Mouse (Mus musculus) gastrocnemius, postnatal 25 days (tissue): ENCODE measurements around the gene Etv2. TPM values are rescaled to one million over a fixed set of nuclear protein-coding genes. Genes with fewer than 3 reads are reported as not detected.
A peak's percentile ranks its signal among the peaks of the same experiment; 100 is the strongest.

ENCODE experiments used
- DNase-seq: peaks from one replicate; pipeline ENCODE4 v3.0.0; 2022
- total RNA-seq, 2 experiments: library from RNA; stranded (reverse); gene quantifications; 1 replicate in 1 of 2; 2 replicates in 1 of 2; pipeline ENCODE4 v1.2.3; 2021

Etv2 gene
- total RNA-seq, 2 experiments from 2014 or later: not detected

- peak; percentile 32 for DNase-seq
Measured at GRCm38 (mm10) chr7:30613529-30614112, 22.0 kb downstream of the Etv2 start.

GRCm38 (mm10) chr7:30612654-30613402 is 22.8 kb downstream of the Etv2 start, which contains the start of gene Upk1a:
Gene Upk1a (minus strand): TSS chr7:30612847.
- DNase-seq: no peak

GRCm38 (mm10) chr7:30610043-30610442 is 25.6 kb downstream of the Etv2 start:
- no peak for DNase-seq

GRCm38 (mm10) chr7:30608476-30608875 is 27.2 kb downstream of the Etv2 start:
- no peak for DNase-seq

- no peak for DNase-seq
Measured at GRCm38 (mm10) chr7:30607706-30608309, 27.8 kb downstream of the Etv2 start.

GRCm38 (mm10) chr7:30604944-30605343 is 30.7 kb downstream of the Etv2 start:
- DNase-seq: no peak

GRCm38 (mm10) chr7:30604424-30604823 is 31.2 kb downstream of the Etv2 start:
- no peak for DNase-seq

DNA sequence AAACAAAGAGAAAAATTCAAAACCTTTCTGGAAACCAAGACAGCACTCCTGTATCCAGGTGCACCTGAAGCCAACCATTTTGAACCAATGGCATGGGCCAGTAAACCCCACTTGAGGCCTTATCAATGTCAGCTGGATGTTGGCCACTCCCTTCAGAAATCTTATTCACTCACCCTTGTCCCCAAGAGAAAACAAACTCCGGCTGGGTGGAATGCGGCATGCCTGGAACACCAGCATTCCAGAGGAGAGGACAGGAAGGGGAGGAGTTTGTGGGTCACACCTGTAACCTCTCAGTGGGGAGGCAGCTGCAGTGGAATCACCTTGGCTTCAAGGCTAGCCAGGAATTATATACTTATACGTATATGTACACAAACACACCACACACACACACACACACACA is 33.1 kb downstream of the Etv2 start:
- DNase-seq: no peak

GRCm38 (mm10) chr7:30600651-30601050 is 35.0 kb downstream of the Etv2 start:
- DNase-seq: no peak

- peak; percentile 81 for DNase-seq
Measured at GRCm38 (mm10) chr7:30599933-30600353, 35.7 kb downstream of the Etv2 start.

DNA sequence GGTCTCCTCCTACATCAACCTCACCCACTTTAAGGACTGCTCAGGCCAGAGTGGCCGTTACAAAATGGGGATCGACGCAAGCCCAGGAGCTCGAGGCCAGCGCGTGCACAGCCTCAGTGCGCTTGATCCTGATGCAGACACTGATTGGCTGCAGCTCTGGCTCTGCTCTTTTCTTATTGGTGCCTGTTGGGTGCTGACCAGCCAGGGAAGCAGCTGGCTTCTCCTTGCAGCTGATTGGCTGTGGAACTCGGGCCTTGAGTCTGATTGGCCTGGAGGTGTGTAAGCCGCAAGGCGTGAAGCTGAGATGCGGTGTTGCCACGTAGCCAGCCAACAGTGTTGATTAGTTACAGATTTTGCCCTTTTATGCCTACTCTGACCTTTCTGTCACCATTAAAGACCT is 36.9 kb downstream of the Etv2 start, which contains the start of gene Zbtb32:
Gene Zbtb32 (minus strand): TSS at position 124 of the 400 bp plus-strand sequence.
- DNase-seq: no peak

DNA sequence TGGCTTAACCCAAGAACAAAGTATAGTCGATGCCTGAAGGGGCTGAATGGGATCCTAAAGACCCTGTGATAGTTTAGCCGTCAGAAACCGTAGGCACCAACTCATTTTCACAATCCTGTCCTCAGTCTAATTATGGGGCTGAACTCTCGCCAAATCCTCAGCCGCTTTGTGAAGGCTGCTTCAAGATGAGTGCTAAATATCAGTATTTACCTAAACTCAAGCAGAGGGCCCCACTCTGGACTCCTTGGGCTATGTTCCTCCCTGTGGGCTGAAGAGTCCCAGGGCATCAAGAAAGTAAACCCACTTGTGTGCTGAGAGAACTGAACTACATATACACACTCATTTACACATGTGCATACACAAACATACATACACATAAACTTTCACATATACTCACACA is 38.8 kb downstream of the Etv2 start:
- DNase-seq: no peak

- no peak for DNase-seq
Measured at GRCm38 (mm10) chr7:30596093-30596492, 39.6 kb downstream of the Etv2 start.

DNA sequence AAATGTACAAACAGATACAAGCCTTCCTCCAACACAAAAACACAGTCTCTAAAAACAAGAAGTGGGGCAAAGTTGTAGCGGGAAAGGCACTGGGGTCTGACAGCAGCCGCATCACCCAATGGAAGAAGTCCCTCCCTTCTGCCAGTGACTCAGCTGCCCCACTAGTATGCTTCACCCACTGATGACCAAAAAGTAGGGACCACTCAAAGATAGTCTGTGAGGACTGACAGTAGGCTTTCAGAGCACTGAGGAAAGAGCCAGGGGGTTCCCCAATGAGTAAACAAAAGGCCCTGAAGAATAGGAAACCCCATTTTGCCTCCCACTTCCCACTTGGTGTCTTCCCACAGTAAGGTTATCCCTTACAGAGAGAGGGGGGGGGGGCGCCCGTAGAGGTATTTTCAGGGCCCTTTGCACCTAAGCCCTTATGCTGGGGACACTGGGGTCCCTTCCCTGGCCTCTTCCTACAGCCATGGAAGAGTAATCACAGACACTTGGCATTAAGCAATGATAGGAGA is 41.1 kb downstream of the Etv2 start:
- DNase-seq: no peak

DNA sequence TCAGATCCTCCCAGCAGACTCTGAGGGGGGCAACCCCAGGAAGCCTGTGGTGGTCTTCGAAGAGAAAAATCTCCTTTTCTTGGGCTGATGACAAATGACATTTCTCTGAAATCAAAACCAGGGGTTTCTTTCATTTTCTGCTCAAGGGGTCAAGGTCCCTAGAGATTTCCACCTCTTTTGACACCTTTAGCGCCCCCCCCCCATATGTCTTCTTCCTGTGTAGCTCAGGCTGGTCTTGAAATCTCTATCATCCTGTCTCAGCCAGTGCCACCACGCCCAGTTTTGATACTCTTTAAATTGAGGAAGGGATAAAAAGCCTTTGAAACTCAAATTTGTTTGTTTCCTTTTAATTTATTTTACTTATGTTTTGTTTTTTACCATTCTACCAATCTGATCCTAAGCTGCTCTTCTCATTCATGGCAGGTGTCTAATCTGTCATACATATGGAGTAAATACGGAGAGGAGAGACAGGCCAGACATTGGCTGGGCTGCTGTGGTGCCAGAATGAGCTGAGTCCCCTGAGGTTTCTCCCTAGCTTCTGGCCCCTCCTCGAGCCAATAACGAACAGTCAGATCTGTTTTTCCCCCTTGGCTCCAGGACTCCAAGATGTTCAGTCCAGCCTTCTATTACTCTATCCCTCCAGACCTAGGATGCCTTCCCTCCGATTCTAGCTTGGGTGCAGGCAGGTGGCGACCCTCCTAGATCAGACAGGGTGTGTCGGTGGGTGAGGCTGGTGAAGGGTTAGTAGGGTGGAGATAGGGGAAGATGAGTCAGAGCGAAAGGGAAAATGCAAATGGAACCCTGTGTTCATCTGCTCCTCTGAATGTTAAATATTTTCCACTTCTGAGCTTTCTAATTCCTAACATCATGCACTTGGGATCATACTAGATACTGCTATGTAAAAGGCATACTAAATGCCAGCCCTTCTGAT is 41.8 kb downstream of the Etv2 start:
- DNase-seq: no peak

DNA sequence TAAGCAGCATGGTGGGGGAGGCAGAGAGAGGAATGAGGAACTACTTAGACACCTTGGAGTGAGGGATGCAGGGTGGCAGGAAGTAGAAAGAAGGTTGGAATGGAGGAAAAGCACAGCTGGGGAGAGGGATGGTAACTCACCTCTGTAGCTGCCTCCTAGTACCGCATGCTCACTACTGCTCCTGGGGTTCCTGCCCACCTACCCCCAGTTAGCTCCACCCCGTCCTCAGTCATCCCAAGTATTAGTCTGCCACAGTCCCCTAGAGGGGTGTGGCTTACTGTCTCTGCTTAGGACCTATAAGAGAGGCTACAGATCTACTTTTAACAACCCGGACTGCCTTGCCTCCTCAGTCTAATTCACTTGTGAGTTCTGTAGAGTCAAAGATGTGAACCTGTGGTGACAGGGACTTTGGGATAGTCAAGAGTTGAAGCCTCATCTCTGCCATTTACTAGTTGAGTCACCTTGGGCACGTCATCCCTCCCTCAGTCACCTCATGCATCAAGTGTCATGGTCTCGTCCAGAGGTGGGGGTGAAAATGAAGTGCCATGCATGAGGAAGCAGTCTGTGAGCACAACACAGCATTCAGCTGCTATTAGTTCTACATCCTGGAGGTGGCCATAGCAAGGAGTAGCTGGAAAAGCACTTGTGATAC is 42.8 kb downstream of the Etv2 start:
- no peak for DNase-seq

DNA sequence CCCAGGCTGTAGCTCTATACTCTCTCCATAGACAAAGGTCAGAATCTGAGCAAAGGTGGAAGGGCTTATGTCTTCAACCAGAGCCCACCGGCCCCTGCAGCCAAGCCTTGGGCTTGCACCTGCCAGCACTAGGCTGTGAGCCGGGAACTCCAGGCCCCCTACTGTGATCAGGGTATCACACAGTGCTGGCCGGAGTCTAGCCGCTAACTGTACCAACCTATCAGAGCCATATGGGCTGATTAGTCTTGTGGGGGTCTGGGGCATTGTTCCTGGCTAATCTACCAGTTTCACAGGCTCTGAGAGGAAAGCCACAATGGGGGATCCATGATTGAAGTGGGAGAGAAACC is 44.1 kb downstream of the Etv2 start:
- no peak for DNase-seq

DNA sequence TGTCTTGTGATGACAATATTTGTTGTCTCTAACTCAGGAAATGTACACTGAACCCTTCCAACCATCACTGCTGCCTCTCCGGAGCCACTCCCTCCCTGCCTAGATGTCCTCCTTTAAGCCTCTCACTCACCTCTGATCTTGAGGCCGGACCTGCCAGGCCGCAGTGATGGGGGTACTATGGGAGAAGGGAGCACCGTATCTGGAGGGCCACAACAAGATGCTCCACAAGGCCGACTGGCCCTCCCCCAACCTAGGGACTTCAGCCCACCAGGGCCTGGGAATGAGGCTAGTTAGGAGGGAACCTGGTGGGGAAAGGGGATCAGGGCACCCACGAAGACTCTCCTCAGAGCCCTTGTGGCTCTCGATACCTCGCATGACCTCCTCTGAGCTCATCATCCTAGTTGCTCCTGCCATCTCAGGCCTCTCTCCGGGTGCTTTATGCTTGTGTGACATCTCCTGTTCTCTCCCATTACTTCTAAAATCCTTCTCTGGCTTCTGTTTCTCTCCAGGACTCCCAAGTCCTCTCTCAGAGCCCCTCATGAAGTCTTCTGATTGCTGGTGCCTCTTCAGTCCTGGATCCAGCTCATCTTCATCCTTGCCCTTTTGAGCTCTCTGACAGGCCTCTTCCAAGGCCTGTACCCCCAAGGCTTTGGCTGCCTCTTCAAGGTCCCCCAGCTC is 44.6 kb downstream of the Etv2 start:
- no peak for DNase-seq

- DNase-seq: peak; percentile 78
Measured at GRCm38 (mm10) chr7:30589435-30590301, 46.0 kb downstream of the Etv2 start.
